Mouse (Mus musculus): ENCODE data around the gene Olfr1436. TPM values are rescaled to one million over a fixed set of nuclear protein-coding genes. Genes with fewer than 3 reads are reported as not detected.
"Not testable (repeated sequence)": the region's sequence is repeated elsewhere in the genome, so short reads cannot be mapped to it uniquely, and the experiment has no call there.

Gene Olfr1436
- total RNA-seq (2014; rRNA removed) (not detected in 2 replicates), polyA plus RNA-seq (2015; fragmentation: Nextera tagmentation; extraction: Ambion mirVana) (not detected in 2 replicates)

DNA sequence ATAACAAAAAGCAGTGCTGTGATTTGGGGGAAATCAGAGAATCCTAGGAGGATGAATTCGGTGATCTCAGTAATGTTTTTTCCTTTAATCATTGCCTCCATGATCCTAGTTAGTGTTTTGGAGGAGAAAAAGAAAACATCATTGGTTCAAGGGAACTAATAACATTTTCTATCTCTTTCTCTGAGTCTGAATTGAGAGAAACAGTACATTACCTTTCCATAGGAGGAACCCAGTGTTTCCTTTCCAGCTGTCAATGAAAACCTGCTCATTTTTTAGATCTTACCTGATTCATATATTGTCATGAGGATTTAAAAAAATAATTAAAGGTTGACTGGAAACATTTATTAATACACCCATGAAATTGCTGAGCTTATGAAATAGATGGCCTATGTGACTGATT is at the start of gene Olfr1436:
Gene Olfr1436, minus strand, starts transcription at position 101 of the 400 bp plus-strand sequence.
- H3K36me3 ChIP-seq (ENCODE audit: insufficient read depth, low read length); H3K4me2 ChIP-seq (ENCODE audit: low read depth, low read length); H3K4me1 ChIP-seq (ENCODE audit: insufficient read depth, low read length); H3K27me3 ChIP-seq (ENCODE audit: insufficient read depth, low read length); H3K4me3 ChIP-seq (ENCODE audit: low read length); ATAC-seq; H3K9ac ChIP-seq (replicated peaks; ENCODE audit: low read length); DNase-seq (ENCODE audit: low spot score); H3K9me3 ChIP-seq (ENCODE audit: low read length); H3K27ac ChIP-seq: not testable (repeated sequence)
- 85% methylated on average over 1 of the region's 1 CpGs for WGBS

DNA sequence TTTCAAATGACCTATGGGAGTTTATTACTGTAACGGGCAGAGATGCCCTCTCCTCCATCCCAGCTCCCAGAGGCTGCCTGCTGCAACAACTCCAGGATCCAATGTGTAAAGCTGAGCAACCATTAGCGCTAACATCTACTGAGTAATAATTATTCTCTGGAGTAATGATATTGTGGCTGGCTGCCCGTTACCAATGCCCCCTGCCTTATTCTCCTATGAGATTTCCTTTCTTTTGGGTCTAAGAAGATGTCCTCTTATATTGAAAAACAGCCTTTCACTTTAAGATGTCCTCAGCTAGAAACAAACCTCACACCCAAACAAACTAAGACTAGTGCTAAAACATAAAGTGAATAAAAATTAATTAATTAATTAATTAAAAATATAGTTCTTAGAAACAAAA is 36.9 kb upstream of the Olfr1436 start, which contains the start of gene Olfr1438-ps1:
Gene Olfr1438-ps1, minus strand, starts transcription at position 101 of the 400 bp plus-strand sequence.
- no peak for ATAC-seq
- Histone ChIP-seq H3K4me2 (ENCODE audit: low read depth, low read length) (no peak within 1 kb of the TSS), H3K4me1 (ENCODE audit: insufficient read depth, low read length) (no peaks in the 10 kb centered on the region), H3K27ac (no peak within 1 kb of the TSS), H3K27me3 (ENCODE audit: insufficient read depth, low read length) (no peaks in the 10 kb centered on the region), H3K9me3 (ENCODE audit: low read length) (no peaks in the 10 kb centered on the region), H3K9ac (replicated peaks; ENCODE audit: low read length) (no peak within 1 kb of the TSS), H3K36me3 (ENCODE audit: insufficient read depth, low read length) (no peaks in the 10 kb centered on the region), H3K4me3 (ENCODE audit: low read length) (no peak within 1 kb of the TSS)
- DNase-seq (ENCODE audit: low spot score), result no peak
- TF ChIP-seq CTCF (IDR thresholded peaks at IDR 0.05; ENCODE audit: low read depth), result no peak
- 88% methylated on average over 3 of the region's 3 CpGs for WGBS

DNA sequence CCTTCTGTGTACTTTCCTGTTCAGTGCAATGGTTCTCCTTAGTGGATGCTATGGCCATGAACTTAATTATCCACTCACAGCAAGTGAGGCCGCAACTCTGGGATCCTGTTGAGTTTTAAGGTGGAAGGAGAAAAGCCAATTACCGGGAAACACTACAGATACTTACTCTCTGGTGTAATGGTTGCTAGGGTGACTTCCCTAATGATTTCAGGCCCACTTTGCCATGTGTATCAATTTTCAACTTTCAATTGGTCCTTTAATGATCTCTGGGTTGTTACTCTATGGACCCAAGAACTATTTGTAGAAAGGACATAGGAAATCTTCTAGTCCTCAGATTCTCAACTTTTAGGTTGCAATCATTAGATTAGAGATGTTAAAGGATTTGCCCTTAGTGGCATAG is 26.1 kb upstream of the Olfr1436 start, which contains the start of gene Olfr1437:
Gene Olfr1437, minus strand, starts transcription at position 101 of the 400 bp plus-strand sequence.
- Histone ChIP-seq H3K36me3 (ENCODE audit: insufficient read depth, low read length) (no peaks in the 10 kb centered on the region), H3K9ac (replicated peaks; ENCODE audit: low read length) (no peak within 1 kb of the TSS), H3K27ac (no peak within 1 kb of the TSS), H3K27me3 (ENCODE audit: insufficient read depth, low read length) (no peaks in the 10 kb centered on the region), H3K4me1 (ENCODE audit: insufficient read depth, low read length) (no peaks in the 10 kb centered on the region), H3K4me3 (ENCODE audit: low read length) (no peak within 1 kb of the TSS), H3K4me2 (ENCODE audit: low read depth, low read length) (no peak within 1 kb of the TSS), H3K9me3 (ENCODE audit: low read length) (no peaks in the 10 kb centered on the region)
- TF ChIP-seq CTCF (IDR thresholded peaks at IDR 0.05; ENCODE audit: low read depth), result no peak
- DNase-seq (ENCODE audit: low spot score) (no peak), ATAC-seq (no peak)
- WGBS, result 85% methylated on average over 2 of the region's 2 CpGs

DNA sequence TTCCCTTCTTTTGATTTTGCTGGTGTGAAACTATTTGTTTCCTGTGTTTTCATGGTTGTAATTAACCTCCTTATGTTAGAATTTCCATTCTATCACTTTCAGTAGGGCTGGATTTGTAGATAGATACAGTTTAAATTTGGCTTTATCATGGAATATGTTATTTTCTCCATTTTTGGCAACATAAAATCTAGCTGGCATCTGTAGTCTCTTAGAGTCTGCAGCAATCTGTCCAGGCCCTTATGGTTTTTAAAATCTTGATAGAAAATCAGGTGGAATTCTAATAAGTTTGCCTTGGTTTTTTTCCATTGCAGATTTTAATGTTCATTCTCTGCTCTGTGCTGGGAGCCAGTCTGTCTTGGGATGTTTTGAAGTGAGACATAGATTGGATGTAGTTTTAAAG is 6.0 kb downstream of the Olfr1436 start:
- no peaks in the 10 kb centered on the region for H3K4me1 ChIP-seq (ENCODE audit: insufficient read depth, low read length)
- ATAC-seq, result no peak
- H3K9me3 ChIP-seq (ENCODE audit: low read length), result no peaks in the 10 kb centered on the region
- no peak overlapping the region for H3K9ac ChIP-seq (replicated peaks; ENCODE audit: low read length)
- no peak overlapping the region for H3K4me2 ChIP-seq (ENCODE audit: low read depth, low read length)
- no peak overlapping the region for H3K27ac ChIP-seq
- no peaks in the 10 kb centered on the region for H3K27me3 ChIP-seq (ENCODE audit: insufficient read depth, low read length)
- TF ChIP-seq CTCF (IDR thresholded peaks at IDR 0.05; ENCODE audit: low read depth), result no peak
- DNase-seq (ENCODE audit: low spot score), result no peak
- H3K4me3 ChIP-seq (ENCODE audit: low read length), result no peak overlapping the region
- no peaks in the 10 kb centered on the region for H3K36me3 ChIP-seq (ENCODE audit: insufficient read depth, low read length)

DNA sequence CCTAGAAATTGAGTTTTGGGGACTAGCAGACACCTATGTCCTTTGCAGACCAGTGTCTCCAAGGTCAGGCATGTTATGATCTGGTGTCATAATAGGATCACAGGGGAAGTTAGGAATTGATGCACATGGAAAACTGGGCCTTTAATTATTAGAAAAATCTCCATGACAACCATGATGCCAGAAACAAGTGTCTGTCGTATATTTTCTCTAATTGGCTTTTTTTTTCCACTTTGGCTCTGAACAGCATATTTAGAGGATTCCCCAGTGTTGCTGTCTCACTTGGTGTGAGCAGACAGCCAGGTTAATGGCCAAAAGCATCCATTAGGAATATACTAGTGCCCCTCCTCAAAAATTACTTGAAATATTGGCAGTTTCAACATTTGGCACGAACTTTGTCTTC is 19.4 kb downstream of the Olfr1436 start, which contains the start of gene Olfr1434:
Gene Olfr1434, plus strand, starts transcription at position 301 of the 400 bp plus-strand sequence.
- 70% methylated on average over 2 of the region's 2 CpGs for WGBS
- ATAC-seq (no peak), DNase-seq (ENCODE audit: low spot score) (no peak)
- Histone ChIP-seq H3K27me3 (ENCODE audit: insufficient read depth, low read length) (no peaks in the 10 kb centered on the region), H3K4me1 (ENCODE audit: insufficient read depth, low read length) (no peaks in the 10 kb centered on the region), H3K9ac (replicated peaks; ENCODE audit: low read length) (no peak within 1 kb of the TSS), H3K4me3 (ENCODE audit: low read length) (no peak within 1 kb of the TSS), H3K4me2 (ENCODE audit: low read depth, low read length) (no peak within 1 kb of the TSS), H3K9me3 (ENCODE audit: low read length) (no peaks in the 10 kb centered on the region), H3K27ac (no peak within 1 kb of the TSS), H3K36me3 (ENCODE audit: insufficient read depth, low read length) (no peaks in the 10 kb centered on the region)
- TF ChIP-seq CTCF (IDR thresholded peaks at IDR 0.05; ENCODE audit: low read depth), result no peak

DNA sequence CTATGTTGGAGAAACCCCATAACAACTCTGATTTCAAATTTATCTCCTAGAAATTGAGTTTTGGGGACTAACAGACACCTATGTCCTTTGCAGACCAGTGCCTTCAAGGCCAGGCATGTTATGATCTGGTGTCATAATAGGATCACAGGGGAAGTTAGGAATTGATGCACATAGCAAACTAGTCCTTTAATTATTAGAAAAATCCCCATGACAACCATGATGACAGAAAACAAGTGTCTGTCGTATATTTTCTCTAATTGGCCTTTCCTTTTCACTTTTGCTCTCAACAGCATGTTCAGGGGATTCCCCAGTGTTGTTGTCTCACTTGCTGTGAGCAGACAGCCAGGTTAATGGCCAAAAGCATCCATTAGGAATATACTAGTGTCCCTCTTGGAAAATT is 38.2 kb downstream of the Olfr1436 start, which contains the start of gene Olfr235:
Gene Olfr235, plus strand, starts transcription at position 301 of the 400 bp plus-strand sequence.
- H3K27me3 ChIP-seq (ENCODE audit: insufficient read depth, low read length), result no peaks in the 10 kb centered on the region
- H3K36me3 ChIP-seq (ENCODE audit: insufficient read depth, low read length), result no peaks in the 10 kb centered on the region
- ATAC-seq, result no peak
- 51% methylated on average over 1 of the region's 1 CpGs for whole genome bisulfite sequencing
- no peak within 1 kb of the TSS for H3K9ac ChIP-seq (replicated peaks; ENCODE audit: low read length)
- no peak within 1 kb of the TSS for H3K4me2 ChIP-seq (ENCODE audit: low read depth, low read length)
- no peaks in the 10 kb centered on the region for H3K4me1 ChIP-seq (ENCODE audit: insufficient read depth, low read length)
- no peak within 1 kb of the TSS for H3K4me3 ChIP-seq (ENCODE audit: low read length)
- H3K27ac ChIP-seq, result no peak within 1 kb of the TSS
- no peak for DNase-seq (ENCODE audit: low spot score)
- H3K9me3 ChIP-seq (ENCODE audit: low read length), result no peaks in the 10 kb centered on the region
- no peak for TF ChIP-seq CTCF (IDR thresholded peaks at IDR 0.05; ENCODE audit: low read depth)

Other genes starting within 250 kb of the Olfr1436 start
- gene Olfr1424, start 236.4 kb downstream of the Olfr1436 start, total RNA-seq (2014; rRNA removed), result not detected in 2 replicates
- gene Olfr1424, start 236.4 kb downstream of the Olfr1436 start, polyA plus RNA-seq (2015; fragmentation: Nextera tagmentation; extraction: Ambion mirVana), result not detected in 2 replicates
- gene Olfr1425, start 221.4 kb downstream of the Olfr1436 start, total RNA-seq (2014; rRNA removed), result not detected in 2 replicates
- gene Olfr1425, start 221.4 kb downstream of the Olfr1436 start, polyA plus RNA-seq (2015; fragmentation: Nextera tagmentation; extraction: Ambion mirVana), result not detected in 2 replicates
- not detected in 2 replicates for gene Olfr1426, start 207.1 kb downstream of the Olfr1436 start, total RNA-seq (2014; rRNA removed)
- gene Olfr1426, start 207.1 kb downstream of the Olfr1436 start, polyA plus RNA-seq (2015; fragmentation: Nextera tagmentation; extraction: Ambion mirVana), result not detected in 2 replicates
- not detected in 2 replicates for gene Olfr1427, start 195.8 kb downstream of the Olfr1436 start, total RNA-seq (2014; rRNA removed)
- not detected in 2 replicates for gene Olfr1427, start 195.8 kb downstream of the Olfr1436 start, polyA plus RNA-seq (2015; fragmentation: Nextera tagmentation; extraction: Ambion mirVana)
- gene Olfr1428, start 183.2 kb downstream of the Olfr1436 start, total RNA-seq (2014; rRNA removed), result not detected in 2 replicates
- not detected in 2 replicates for gene Olfr1428, start 183.2 kb downstream of the Olfr1436 start, polyA plus RNA-seq (2015; fragmentation: Nextera tagmentation; extraction: Ambion mirVana)
- gene Olfr76, start 175.9 kb downstream of the Olfr1436 start, total RNA-seq (2014; rRNA removed), result not detected in 2 replicates
- not detected in 2 replicates for gene Olfr76, start 175.9 kb downstream of the Olfr1436 start, polyA plus RNA-seq (2015; fragmentation: Nextera tagmentation; extraction: Ambion mirVana)
- not detected in 2 replicates for gene Olfr1555-ps1, start 129.0 kb downstream of the Olfr1436 start, total RNA-seq (2014; rRNA removed)
- not detected in 2 replicates for gene Olfr1555-ps1, start 129.0 kb downstream of the Olfr1436 start, polyA plus RNA-seq (2015; fragmentation: Nextera tagmentation; extraction: Ambion mirVana)
- not detected in 2 replicates for gene Olfr1431, start 98.5 kb downstream of the Olfr1436 start, total RNA-seq (2014; rRNA removed)
- gene Olfr1431, start 98.5 kb downstream of the Olfr1436 start, polyA plus RNA-seq (2015; fragmentation: Nextera tagmentation; extraction: Ambion mirVana), result not detected in 2 replicates
- gene Olfr1432, start 66.5 kb downstream of the Olfr1436 start, total RNA-seq (2014; rRNA removed), result not detected in 2 replicates
- gene Olfr1432, start 66.5 kb downstream of the Olfr1436 start, polyA plus RNA-seq (2015; fragmentation: Nextera tagmentation; extraction: Ambion mirVana), result not detected in 2 replicates
- not detected in 2 replicates for gene Olfr262, start 57.5 kb downstream of the Olfr1436 start, total RNA-seq (2014; rRNA removed)
- gene Olfr262, start 57.5 kb downstream of the Olfr1436 start, polyA plus RNA-seq (2015; fragmentation: Nextera tagmentation; extraction: Ambion mirVana), result not detected in 2 replicates
- gene Olfr235, start 38.1 kb downstream of the Olfr1436 start, total RNA-seq (2014; rRNA removed), result not detected in 2 replicates
- gene Olfr235, start 38.1 kb downstream of the Olfr1436 start, polyA plus RNA-seq (2015; fragmentation: Nextera tagmentation; extraction: Ambion mirVana), result not detected in 2 replicates
- not detected in 2 replicates for gene Olfr1434, start 19.3 kb downstream of the Olfr1436 start, total RNA-seq (2014; rRNA removed)
- not detected in 2 replicates for gene Olfr1434, start 19.3 kb downstream of the Olfr1436 start, polyA plus RNA-seq (2015; fragmentation: Nextera tagmentation; extraction: Ambion mirVana)
- not detected in 2 replicates for gene Olfr1437, start 26.0 kb upstream of the Olfr1436 start, total RNA-seq (2014; rRNA removed)
- gene Olfr1437, start 26.0 kb upstream of the Olfr1436 start, polyA plus RNA-seq (2015; fragmentation: Nextera tagmentation; extraction: Ambion mirVana), result not detected in 2 replicates
- gene Olfr1438-ps1, start 36.8 kb upstream of the Olfr1436 start, total RNA-seq (2014; rRNA removed), result not detected in 2 replicates
- gene Olfr1438-ps1, start 36.8 kb upstream of the Olfr1436 start, polyA plus RNA-seq (2015; fragmentation: Nextera tagmentation; extraction: Ambion mirVana), result not detected in 2 replicates
- not detected in 2 replicates for gene Olfr1440, start 88.1 kb upstream of the Olfr1436 start, total RNA-seq (2014; rRNA removed)
- gene Olfr1440, start 88.1 kb upstream of the Olfr1436 start, polyA plus RNA-seq (2015; fragmentation: Nextera tagmentation; extraction: Ambion mirVana), result not detected in 2 replicates
- not detected in 2 replicates for gene Olfr1441, start 118.3 kb upstream of the Olfr1436 start, total RNA-seq (2014; rRNA removed)
- not detected in 2 replicates for gene Olfr1441, start 118.3 kb upstream of the Olfr1436 start, polyA plus RNA-seq (2015; fragmentation: Nextera tagmentation; extraction: Ambion mirVana)
- not detected in 2 replicates for gene Pfpl, start 128.8 kb upstream of the Olfr1436 start, total RNA-seq (2014; rRNA removed)
- gene Pfpl, start 128.8 kb upstream of the Olfr1436 start, polyA plus RNA-seq (2015; fragmentation: Nextera tagmentation; extraction: Ambion mirVana), result not detected in 2 replicates
- 2.5 and 3.1 TPM in 2 replicates for gene Mpeg1, start 161.6 kb upstream of the Olfr1436 start, total RNA-seq (2014; rRNA removed)
- 1.0 and 1.2 TPM in 2 replicates for gene Mpeg1, start 161.6 kb upstream of the Olfr1436 start, polyA plus RNA-seq (2015; fragmentation: Nextera tagmentation; extraction: Ambion mirVana)
- gene Dtx4, start 202.3 kb upstream of the Olfr1436 start, total RNA-seq (2014; rRNA removed), result 54.7 and 55.6 TPM in 2 replicates
- gene Dtx4, start 202.3 kb upstream of the Olfr1436 start, polyA plus RNA-seq (2015; fragmentation: Nextera tagmentation; extraction: Ambion mirVana), result 23.3 and 24.6 TPM in 2 replicates
- gene Fam111a, start 246.6 kb upstream of the Olfr1436 start, total RNA-seq (2014; rRNA removed), result 1.9 and 4.8 TPM in 2 replicates
- 3.2 and 3.3 TPM in 2 replicates for gene Fam111a, start 246.6 kb upstream of the Olfr1436 start, polyA plus RNA-seq (2015; fragmentation: Nextera tagmentation; extraction: Ambion mirVana)